Mouse (Mus musculus) cerebellum, adult 2 months (tissue): ENCODE results near the gene Ncam1.

Experiments
- CTCF ChIP-seq: fragments of 200-500 bp; IDR thresholded peaks from 2 replicates; pipeline ENCODE4 v1.5.1; 2011; ENCODE audit warnings: low read depth, mild to moderate bottlenecking, control low read depth, low read length, moderate library complexity, borderline replicate concordance; ENCODE audit not compliant: insufficient read depth
- POLR2A ChIP-seq: fragments of 200-500 bp; IDR thresholded peaks from 2 replicates; pipeline ENCODE4 v1.6.1; 2011; ENCODE audit warnings: low read length, control low read depth, borderline replicate concordance; ENCODE audit not compliant: insufficient read depth

GRCm38 (mm10) chr9:49523881-49524280 lies 274.8 kb downstream of the Ncam1 start:
- TF ChIP-seq POLR2A, result no peak
- TF ChIP-seq CTCF, result no peak
